Mouse (Mus musculus) liver, embryonic 13.5 days (tissue): ENCODE measurements around the gene Kcnk1. TPM values are rescaled to one million over a fixed set of nuclear protein-coding genes. Genes with fewer than 3 reads are reported as not detected.
A peak's percentile ranks its signal among the peaks of the same experiment; 100 is the strongest.

ENCODE experiments used
- ATAC-seq: fragments of 200-750 bp; cut with Nextera tagmentation; 2 replicates; pipeline ENCODE4 v1.8.0; 2017; ENCODE audit warnings: low read depth, mild to moderate bottlenecking, moderate number of reproducible peaks, moderate library complexity
- DNase-seq: peaks from one replicate; pipeline ENCODE4 v3.0.0; 2022
- H3K27ac ChIP-seq: fragments of 300-500 bp; sonication (generic); 2 replicates; pipeline ENCODE4 v1.5.1; 2015; ENCODE audit warnings: moderate library complexity, mild to moderate bottlenecking, inconsistent platforms
- H3K27me3 ChIP-seq: fragments of 300-500 bp; sonication (generic); 2 replicates; pipeline ENCODE4 v1.6.1; 2015; ENCODE audit warnings: mild to moderate bottlenecking, inconsistent platforms
- H3K36me3 ChIP-seq: fragments of 300-500 bp; sonication (generic); 2 replicates; pipeline ENCODE4 v1.6.1; 2015; ENCODE audit warnings: mild to moderate bottlenecking, inconsistent platforms
- H3K4me1 ChIP-seq: fragments of 300-500 bp; sonication (generic); replicated peaks from 2 replicates; pipeline ENCODE4 v1.6.1; 2015; ENCODE audit warnings: inconsistent platforms
- H3K4me2 ChIP-seq: fragments of 300-500 bp; sonication (generic); 2 replicates; pipeline ENCODE4 v1.6.1; 2015; ENCODE audit warnings: inconsistent platforms, mild to moderate bottlenecking, moderate library complexity
- H3K4me3 ChIP-seq: fragments of 300-500 bp; sonication (generic); replicated peaks from 2 replicates; pipeline ENCODE4 v1.5.1; 2015; ENCODE audit warnings: mild to moderate bottlenecking, inconsistent platforms
- H3K9ac ChIP-seq: fragments of 300-500 bp; sonication (generic); 2 replicates; pipeline ENCODE4 v1.6.1; 2015; ENCODE audit warnings: mild to moderate bottlenecking, inconsistent platforms
- H3K9me3 ChIP-seq: fragments of 300-500 bp; sonication (generic); replicated peaks from 2 replicates; pipeline ENCODE4 v1.6.1; 2016; ENCODE audit warnings: inconsistent platforms
- WGBS: fragments of 180-500 bp; shearing (Covaris S2); methylation state at CpG from one replicate; pipeline ENCODE4 v1.1.7; 2015; ENCODE audit not compliant: insufficient replicate concordance; 5-methylcytosine and 5-hydroxymethylcytosine counted together
- polyA plus RNA-seq: library from polyadenylated mRNA; unstranded; fragments of >200 nt; fragmentation: Nextera tagmentation; extraction: Ambion mirVana; gene quantifications from 2 replicates; pipeline ENCODE4 v1.2.1, GENCODE M21; 2015

Kcnk1 gene
- polyA plus RNA-seq: 0.37 and 0.60 TPM in 2 replicates

DNA sequence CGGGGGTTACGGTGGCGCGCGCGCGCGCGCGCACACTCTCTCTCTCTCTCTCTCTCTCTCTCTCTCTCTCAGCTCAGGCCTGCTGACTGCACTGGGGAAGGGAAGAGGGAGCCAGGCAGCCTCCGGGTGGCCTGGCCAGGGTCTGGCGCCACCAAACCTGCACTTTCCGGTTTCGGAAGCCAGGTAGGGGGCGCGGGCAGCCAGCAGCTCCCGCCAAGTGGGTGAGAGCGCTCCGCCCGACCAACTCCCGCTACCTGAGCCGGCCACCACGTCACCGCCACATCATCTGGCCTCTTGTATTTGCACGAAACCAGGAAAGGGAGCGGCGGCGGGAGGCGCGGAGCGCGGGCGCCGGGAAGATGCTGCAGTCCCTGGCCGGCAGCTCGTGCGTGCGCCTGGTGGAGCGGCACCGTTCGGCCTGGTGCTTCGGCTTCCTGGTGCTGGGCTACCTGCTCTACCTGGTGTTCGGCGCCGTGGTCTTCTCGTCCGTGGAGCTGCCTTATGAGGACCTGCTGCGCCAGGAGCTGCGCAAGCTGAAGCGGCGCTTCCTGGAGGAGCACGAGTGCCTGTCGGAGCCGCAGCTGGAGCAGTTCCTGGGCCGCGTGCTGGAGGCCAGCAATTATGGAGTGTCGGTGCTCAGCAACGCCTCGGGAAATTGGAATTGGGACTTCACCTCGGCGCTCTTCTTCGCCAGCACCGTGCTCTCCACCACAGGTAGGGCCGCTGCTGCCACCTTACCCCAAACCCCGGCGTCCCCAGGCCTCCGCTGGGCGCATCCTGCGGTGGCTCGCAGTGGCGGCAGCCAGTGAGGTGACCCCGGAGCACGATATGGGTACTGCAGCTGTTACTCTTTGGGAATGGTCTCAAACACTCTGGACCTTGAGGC, at the start of gene Kcnk1:
Kcnk1 (plus strand) TSS at position 70 of the 886 bp plus-strand sequence.
- Histone ChIP-seq H3K9me3 (no peaks in the 10 kb centered on the region), H3K4me2 (peak within 1 kb of the TSS; percentile 46), H3K27ac (no peak within 1 kb of the TSS), H3K27me3 (peaks cover 69% of the 10 kb centered on the region), H3K4me3 (peak within 1 kb of the TSS; percentile 36), H3K4me1 (no peaks in the 10 kb centered on the region), H3K36me3 (no peaks in the 10 kb centered on the region), H3K9ac (no peak within 1 kb of the TSS)
- no peak for DNase-seq
- 2% methylated on average over 73 of the region's 73 CpGs for WGBS
- ATAC-seq: no peak

DNA sequence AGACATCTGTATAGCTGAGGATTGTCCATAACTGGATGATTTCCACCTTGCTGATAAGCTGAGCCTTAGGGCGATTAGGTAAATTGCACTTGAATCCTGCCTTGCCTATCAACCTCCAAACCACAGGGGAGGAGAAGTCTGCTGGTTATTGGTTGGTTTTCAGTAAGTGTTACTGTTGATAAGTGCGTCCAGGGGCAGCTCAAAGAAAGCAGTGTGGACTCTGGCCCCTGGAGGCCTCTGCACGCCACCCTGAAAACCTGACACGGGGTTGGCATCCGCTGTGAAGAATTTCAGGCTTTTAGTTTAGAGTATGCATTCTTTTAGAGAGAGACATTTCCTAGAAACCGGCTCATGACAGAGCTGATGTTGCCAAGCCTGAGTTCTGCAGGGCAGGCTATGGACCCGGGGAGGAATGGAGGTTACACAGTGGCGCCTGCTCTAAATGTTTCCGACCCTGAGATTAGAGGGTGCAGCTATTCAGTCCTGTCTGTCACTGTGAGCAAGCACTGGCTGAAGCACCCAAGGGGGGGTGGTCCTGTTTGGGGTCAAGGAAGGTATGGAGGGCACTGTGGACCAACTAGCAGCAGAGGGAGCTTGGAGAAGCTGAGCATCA, 46.2 kb upstream of the Kcnk1 start:
- Histone ChIP-seq H3K4me3 (no peak overlapping the region), H3K36me3 (no peaks in the 10 kb centered on the region), H3K4me1 (no peaks in the 10 kb centered on the region), H3K9ac (no peak overlapping the region), H3K27me3 (no peaks in the 10 kb centered on the region), H3K27ac (no peak overlapping the region), H3K9me3 (no peaks in the 10 kb centered on the region), H3K4me2 (no peak overlapping the region)
- no peak for DNase-seq
- WGBS: 59% methylated on average over 9 of the region's 9 CpGs
- ATAC-seq: no peak

DNA sequence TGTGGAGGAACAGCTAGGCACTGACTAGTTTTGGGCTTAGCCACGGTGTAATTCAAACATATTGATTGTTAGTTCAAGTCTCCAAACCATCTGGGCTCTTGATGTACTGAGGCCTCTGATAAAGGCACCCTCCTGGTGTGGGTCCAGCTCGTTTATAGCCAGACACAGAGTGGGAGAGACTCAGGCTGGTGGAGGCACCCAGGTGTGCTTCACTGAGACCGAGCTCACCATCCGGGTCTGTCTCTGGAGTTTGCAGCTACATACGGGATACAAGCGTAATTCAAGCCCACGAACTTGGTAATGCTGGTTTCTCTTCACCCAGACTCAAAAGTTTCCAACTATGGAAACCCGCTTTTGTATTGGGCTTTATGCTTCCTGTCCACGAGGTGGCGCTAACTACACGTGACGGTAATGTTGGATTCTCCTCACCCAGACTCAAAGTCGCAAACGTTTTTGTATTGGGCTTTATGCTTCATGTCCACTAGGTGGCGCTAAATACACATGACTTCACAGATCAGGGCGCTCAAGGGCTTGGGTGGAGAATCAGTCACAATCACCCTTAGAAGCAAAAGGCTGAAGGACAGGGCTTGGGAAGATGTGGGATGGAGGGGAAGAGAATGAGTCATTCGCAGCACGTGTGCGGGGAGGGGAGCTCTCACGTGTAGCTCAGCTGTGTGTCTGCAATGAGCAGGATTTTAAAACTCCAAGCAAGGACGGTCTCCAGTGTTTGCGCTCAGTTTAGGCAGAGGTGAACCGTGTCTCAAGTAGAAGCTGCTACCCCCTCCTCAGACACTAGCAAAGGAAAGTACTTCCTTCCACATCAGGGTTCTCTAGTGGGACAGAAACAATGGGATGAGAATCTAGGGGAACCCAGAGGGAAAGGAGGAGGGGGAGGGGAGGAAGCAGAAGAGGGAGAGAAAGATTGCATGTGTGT, 44.7 kb upstream of the Kcnk1 start:
- H3K4me3 ChIP-seq: no peak overlapping the region
- DNase-seq (peak; percentile 55), ATAC-seq (peak; percentile 68)
- WGBS: 19% methylated on average over 23 of the region's 23 CpGs
- no peaks in the 10 kb centered on the region for H3K9me3 ChIP-seq
- H3K36me3 ChIP-seq: no peaks in the 10 kb centered on the region
- no peak overlapping the region for H3K27ac ChIP-seq
- no peak overlapping the region for H3K4me2 ChIP-seq
- no peak overlapping the region for H3K9ac ChIP-seq
- no peaks in the 10 kb centered on the region for H3K27me3 ChIP-seq
- no peaks in the 10 kb centered on the region for H3K4me1 ChIP-seq

DNA sequence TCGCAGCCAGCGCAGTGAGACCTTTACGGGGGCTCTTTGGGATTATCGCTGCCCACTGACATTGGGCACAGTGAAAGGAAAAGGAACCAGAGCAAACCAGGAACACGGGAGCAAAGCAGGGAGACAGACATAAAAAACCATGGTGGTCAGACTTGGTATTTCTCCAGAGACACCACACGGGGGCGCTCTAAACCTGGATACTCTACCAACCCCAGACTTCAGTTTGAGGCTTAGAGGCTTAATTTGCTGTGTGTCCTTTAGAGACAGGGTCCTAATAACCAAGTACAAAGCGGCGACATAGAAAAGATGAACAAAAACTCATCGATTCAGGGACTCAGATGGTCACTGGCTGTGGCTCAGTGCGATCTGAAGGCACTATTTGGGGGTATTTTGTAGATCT, 39.3 kb upstream of the Kcnk1 start:
- Histone ChIP-seq H3K27me3 (no peaks in the 10 kb centered on the region), H3K9me3 (no peaks in the 10 kb centered on the region), H3K4me2 (no peak overlapping the region), H3K4me3 (no peak overlapping the region), H3K36me3 (no peaks in the 10 kb centered on the region), H3K27ac (no peak overlapping the region), H3K9ac (no peak overlapping the region), H3K4me1 (no peaks in the 10 kb centered on the region)
- WGBS: 10% methylated on average over 11 of the region's 11 CpGs
- ATAC-seq (no peak), DNase-seq (no peak)

DNA sequence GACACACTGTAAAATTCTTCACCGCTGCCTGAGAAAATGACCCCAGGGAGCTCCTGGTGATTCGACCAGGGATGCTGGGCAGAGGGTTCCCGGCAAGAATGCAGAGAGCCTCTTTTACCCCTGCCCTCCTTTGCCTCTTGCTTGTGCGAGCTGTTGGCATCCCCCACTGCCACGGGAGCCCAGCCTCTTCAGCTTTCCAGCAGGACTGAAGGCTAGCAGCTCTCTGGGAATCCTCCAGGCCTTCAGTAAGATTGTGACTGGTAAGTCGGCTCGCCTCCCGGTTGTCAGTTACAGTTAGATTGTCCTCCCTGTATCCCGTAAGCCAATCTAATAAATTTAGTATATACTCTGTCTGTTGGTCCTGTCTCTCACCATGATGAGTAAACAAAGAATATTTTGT, 38.2 kb upstream of the Kcnk1 start:
- Histone ChIP-seq H3K27me3 (0 out of 2 replicates have a peak, but pooled peaks cover 2% of the 10 kb centered on the region), H3K4me1 (no peaks in the 10 kb centered on the region), H3K9ac (no peak overlapping the region), H3K36me3 (no peaks in the 10 kb centered on the region), H3K4me3 (no peak overlapping the region), H3K27ac (no peak overlapping the region), H3K4me2 (no peak overlapping the region), H3K9me3 (no peaks in the 10 kb centered on the region)
- WGBS: 67% methylated on average over 9 of the region's 9 CpGs
- DNase-seq (no peak), ATAC-seq (no peak)

DNA sequence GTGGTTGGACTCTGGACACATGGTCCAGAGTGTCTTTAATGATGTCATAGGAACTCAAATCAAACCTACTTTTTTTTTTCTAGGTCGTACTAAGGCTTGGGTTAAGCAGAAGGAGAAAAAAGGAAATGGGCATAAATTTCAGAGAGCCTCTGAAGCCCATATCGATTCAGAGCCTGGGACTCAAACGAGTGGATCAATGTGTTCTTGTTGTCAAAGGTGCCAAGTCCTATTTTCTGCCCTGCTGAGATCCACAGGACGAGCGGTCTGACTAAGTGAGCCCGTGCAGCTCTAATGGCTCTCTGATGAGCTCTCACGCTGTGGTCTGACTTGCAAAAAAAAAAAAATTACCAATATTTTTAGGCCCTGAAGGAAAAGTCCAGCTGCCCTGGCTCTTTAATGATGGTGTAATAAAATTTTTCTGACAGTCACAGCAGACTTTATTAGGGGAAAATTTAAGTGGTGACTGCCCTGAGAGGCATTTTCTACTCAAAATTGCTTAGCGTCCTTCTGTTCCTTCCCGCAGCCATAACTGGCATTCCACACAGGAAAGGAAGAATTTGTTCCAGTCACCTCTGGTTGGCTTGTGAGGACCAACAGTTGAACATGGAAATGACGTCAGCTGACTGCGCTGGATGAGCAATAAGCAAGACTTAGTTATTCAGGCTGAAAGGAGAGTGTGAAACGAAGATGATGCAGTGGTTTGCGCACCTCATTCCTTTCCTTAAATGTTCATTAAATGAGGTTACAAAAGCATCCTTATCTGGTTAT, 37.6 kb upstream of the Kcnk1 start:
- ATAC-seq (no peak), DNase-seq (no peak)
- Histone ChIP-seq H3K9me3 (no peaks in the 10 kb centered on the region), H3K27ac (no peak overlapping the region), H3K4me3 (no peak overlapping the region), H3K36me3 (no peaks in the 10 kb centered on the region), H3K4me1 (no peaks in the 10 kb centered on the region), H3K4me2 (no peak overlapping the region), H3K27me3 (peaks cover 6% of the 10 kb centered on the region; the same call in 1 of the 2 replicates), H3K9ac (no peak overlapping the region)
- WGBS: 65% methylated on average over 13 of the region's 13 CpGs

DNA sequence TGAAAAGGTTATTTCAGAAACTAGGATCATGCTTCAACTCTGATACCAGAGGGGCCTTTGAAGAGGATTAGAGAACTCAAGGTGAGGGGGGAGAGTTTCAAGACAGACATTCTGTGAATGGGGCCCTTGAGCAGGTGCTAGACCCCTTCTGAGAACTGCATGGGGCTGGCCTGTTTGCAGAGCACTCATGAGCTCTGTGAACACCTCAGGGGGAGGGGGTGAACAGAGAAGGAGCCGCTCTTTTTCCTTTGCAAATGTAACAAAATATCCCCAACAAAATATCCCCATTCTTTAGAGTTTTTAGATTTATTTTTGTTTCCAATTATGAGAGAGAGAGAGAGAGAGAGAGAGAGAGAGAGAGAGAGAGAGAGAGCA, 37.0 kb upstream of the Kcnk1 start:
- WGBS: 70% methylated on average over 1 of the region's 1 CpGs
- Histone ChIP-seq H3K4me3 (no peak overlapping the region), H3K4me2 (no peak overlapping the region), H3K36me3 (no peaks in the 10 kb centered on the region), H3K27ac (no peak overlapping the region), H3K4me1 (no peaks in the 10 kb centered on the region), H3K9me3 (no peaks in the 10 kb centered on the region), H3K27me3 (peaks cover 12% of the 10 kb centered on the region), H3K9ac (no peak overlapping the region)
- ATAC-seq: no peak
- no peak for DNase-seq

DNA sequence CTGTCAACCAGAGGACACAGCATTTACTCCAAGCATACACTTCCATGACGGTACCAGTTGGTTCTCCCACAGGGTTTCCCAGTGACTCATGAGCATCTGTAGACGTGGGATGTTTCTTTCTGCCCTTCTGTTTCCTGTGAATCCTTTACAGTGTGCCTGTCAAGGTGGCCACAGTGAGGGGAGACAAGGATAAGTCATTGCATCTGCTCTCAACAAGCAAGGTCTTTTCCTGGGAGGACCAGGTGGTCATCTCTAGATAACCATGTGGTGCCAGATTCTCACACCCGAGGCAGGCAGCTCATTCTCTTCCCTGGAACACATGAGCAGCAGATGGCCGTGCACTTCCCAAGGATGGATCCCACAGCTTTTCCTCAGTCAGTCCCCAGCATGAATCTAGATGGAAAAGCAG, 35.6 kb upstream of the Kcnk1 start:
- no peak for DNase-seq
- Histone ChIP-seq H3K27ac (no peak overlapping the region), H3K4me3 (no peak overlapping the region), H3K9ac (no peak overlapping the region), H3K27me3 (peaks cover 23% of the 10 kb centered on the region), H3K36me3 (no peaks in the 10 kb centered on the region), H3K4me2 (no peak overlapping the region), H3K4me1 (no peaks in the 10 kb centered on the region), H3K9me3 (no peaks in the 10 kb centered on the region)
- 29% methylated on average over 4 of the region's 4 CpGs for WGBS
- ATAC-seq: no peak

DNA sequence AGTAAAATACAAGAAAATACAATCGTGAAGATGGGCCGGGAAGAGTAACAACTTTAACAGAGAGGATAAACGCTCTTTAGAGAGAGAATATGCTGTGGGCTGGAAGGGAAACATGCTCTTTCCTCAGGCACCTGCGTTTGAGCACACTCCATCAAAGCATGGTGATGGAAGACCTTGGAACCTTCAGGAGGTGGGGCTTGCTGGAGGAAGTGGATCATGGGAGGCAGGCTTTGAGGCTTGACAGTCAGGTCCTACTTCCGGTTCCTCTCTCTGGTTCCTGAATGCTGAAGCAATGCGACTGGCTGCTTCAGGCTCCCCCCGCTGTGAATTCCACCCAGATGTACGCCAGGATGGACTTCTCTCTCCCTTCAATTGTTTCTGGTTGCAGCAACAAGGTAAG, 34.9 kb upstream of the Kcnk1 start:
- Histone ChIP-seq H3K9ac (no peak overlapping the region), H3K4me1 (no peaks in the 10 kb centered on the region), H3K9me3 (no peaks in the 10 kb centered on the region), H3K36me3 (no peaks in the 10 kb centered on the region), H3K27ac (no peak overlapping the region), H3K27me3 (peaks cover 29% of the 10 kb centered on the region), H3K4me3 (no peak overlapping the region), H3K4me2 (no peak overlapping the region)
- ATAC-seq: no peak
- no peak for DNase-seq
- WGBS: 62% methylated on average over 8 of the region's 8 CpGs

DNA sequence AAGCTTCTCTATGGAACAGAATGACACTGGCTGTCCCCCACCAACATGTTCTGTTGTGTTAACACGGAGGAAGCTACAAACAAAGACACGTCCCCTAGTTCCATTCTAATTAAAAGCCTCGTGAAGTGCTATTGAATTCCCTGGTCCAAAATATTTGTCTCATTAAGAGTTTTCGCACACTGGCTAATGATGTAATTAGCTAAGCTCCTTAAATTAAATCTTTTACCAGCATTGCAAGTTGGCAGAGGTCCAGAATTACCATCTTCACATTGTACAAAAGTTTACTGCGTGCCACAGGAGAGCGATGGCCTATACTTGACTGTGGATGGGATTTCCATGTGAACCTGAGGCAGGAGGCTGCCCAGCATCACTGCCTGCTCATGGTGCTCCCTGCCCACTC, 33.2 kb upstream of the Kcnk1 start:
- Histone ChIP-seq H3K9ac (no peak overlapping the region), H3K9me3 (no peaks in the 10 kb centered on the region), H3K4me2 (no peak overlapping the region), H3K27ac (no peak overlapping the region), H3K4me1 (no peaks in the 10 kb centered on the region), H3K4me3 (no peak overlapping the region), H3K27me3 (peaks cover 36% of the 10 kb centered on the region), H3K36me3 (no peaks in the 10 kb centered on the region)
- no peak for DNase-seq
- ATAC-seq: no peak
- WGBS: 73% methylated on average over 6 of the region's 6 CpGs
